Mouse (Mus musculus) right cerebral cortex, postnatal 14 days (tissue): ENCODE measurements around the gene Taf4.

Source experiments
- DNase-seq: peaks from one replicate; pipeline ENCODE4 v3.0.0; 2022

Gene Taf4

DNA sequence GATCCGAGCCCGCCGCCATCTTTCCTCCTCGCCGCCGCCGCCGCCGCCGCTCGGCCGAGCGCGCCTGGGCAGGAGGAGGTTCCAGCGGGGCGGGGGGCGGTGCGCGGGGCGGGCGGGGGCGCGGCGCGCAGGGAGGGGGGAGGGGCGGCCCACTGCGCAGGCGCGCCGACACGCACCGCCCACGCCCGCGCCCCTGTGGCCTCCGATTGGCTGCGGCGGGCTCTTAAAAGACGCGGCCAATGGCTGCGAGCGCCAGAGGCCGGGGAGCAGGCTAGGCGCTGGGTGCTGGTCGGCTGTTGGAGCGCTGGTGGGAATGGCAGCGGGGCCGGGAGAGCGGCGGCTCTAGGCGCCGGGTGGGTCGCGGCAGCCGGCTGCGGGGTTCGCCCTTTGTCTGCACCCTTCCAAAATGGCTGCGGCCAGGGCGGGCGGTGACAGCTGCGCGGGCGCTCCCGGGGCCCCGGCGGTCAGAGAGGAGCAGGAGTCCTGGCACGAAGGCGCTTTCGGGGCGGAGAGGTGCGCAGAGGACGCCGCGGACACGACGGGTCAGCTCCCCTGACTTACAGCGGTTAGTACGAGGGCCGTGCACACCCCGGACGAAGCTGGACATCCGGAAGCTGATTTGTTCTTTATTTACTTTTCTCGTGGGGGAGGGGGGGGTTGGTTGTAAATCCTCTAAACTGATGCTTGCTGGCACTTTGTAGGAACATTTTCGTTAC is at the start of gene Taf4:
TSS of gene Taf4 (minus strand) at position 19 of the 716 bp plus-strand sequence.
- peak; percentile 91 for DNase-seq

DNA sequence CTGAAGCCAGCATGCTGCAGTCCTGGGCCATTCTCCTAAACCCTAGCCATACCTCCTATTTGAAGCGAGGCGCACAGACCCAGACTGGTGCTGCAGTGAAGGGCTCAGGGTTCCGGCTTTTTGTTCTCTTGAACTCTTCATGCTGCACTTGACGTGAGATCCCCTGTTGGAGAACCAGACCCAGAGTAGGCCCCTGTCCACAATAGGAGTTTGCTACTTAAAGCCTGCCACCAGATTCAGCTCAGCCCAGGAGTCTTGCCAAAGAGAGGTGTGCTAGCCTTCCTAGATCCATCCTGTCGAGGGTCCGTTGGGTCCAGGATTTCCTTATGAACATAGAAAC is 49.4 kb upstream of the Taf4 start:
- DNase-seq, result no peak

GRCm38 (mm10) chr2:180025135-180025860 is 48.9 kb upstream of the Taf4 start:
- DNase-seq, result peak; percentile 50

DNA sequence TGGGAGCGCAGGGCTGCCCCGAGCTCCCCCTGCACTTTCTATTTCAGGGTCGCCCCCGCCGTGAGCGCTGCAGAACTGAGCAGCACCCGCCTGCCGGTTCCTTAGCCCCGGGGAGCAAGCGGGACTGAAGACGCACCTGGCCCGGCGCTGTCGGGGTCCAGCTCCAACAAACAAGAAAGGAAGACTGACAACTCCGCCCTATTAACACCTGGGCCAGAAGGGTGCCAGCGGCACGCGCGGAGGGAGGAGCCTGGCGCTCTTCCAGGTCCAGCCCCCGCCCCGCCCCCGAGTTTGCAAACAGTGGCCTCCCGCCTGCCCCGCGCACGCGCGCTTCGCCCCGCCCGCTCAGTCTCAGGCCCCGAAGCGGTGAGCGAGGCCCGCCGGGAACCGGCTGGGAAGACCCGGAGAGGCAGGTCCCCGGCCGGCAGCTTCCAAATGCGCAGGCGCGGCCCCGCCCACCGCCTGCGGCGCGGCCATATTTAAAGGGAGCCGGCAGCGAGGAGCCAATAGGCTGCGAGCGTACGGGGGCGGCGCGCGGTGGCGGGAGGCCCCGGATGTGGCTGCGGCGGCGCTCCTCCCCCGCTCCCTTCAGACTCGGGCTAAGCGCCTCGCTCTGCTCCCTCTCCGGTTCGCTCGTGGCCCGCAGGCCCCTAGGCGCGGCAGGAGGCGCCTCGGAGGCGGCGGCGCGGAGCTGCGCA is 48.1 kb upstream of the Taf4 start, which contains the start of gene Lsm14b:
TSS of gene Lsm14b (plus strand) at position 587 of the 698 bp plus-strand sequence.
- peak; percentile 97 for DNase-seq

DNA sequence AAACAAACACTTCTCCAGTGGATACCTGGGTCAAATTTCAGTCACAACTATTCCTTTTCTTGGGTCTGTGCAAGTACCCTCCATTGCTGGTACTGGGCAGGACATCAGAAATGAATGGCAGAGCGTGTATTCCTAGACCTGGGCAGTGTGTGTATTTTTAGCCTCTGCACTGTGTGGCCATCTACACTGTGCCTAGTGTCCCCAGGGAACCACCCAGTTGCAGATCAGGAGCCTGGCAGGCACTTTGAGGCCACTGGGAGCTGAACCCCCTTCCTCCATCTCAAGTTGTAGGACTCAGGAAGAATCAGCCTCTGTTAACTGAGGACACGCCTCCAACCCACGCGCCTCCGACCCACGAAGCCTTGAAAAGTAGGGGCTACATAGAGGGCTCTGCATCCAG is 46.3 kb upstream of the Taf4 start:
- no peak for DNase-seq

DNA sequence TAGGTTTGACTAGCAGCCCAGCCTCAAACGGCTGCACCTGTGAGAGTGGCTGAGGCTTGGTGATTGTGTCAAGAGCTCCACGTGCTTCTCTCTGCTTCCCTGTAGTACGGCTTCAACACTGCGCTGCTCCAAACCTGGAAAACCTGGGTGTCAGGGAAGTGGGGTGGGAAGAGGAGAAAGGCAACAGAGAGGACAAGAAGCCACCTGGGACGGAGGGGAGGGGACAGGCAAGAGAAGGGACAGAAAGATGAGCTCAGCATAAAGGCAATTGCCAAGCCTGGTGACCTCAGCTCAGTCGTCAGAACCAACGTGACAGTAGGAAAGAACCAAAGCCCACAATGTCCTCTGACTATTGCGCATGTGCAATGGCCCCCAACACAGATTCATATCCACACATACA is 44.5 kb upstream of the Taf4 start:
- no peak for DNase-seq

- DNase-seq, result no peak
Measured at GRCm38 (mm10) chr2:180020091-180020661, 43.7 kb upstream of the Taf4 start.

- DNase-seq, result no peak
Measured at GRCm38 (mm10) chr2:180018573-180018972, 42.1 kb upstream of the Taf4 start.

DNA sequence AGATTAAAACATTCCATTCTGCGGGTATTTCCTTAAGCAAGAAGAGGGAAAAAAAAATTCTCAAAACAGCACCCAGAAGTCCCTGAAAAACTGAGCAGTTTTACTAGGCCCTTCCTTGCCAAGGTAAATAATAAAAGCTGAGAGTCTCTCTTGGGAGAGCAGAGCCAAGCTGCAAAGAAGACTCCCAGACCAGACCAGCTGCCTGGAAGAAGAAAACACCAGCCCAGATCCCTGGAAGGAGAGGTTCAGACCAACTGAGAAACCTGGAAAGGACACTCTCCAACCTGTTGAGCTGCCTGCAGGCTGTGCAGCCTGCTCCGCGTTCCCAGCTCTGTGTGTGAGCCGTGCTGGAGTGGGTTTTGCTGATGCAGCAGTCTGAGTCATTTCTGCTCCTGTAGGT is 41.2 kb upstream of the Taf4 start:
- no peak for DNase-seq

GRCm38 (mm10) chr2:180013686-180014085 is 37.2 kb upstream of the Taf4 start:
- DNase-seq, result no peak

DNA sequence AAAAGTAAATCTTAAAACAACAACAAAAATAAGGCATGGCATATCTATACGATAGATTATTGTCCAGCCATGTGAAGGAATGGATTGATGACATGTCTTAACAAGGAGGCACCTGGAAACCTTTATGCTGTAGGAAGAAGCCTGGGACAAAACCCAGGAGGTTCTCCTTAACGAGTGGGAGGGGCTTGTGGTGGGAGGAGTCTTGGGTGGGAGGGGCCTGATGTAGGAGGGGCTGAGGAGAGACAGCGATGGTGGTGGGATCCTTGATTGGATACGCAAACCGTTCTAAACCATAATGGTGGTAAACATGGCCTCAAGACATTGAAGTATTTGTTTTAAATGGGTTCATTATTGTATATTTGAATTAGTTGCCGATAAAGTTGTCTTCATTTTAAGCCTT is 34.9 kb upstream of the Taf4 start:
- no peak for DNase-seq

GRCm38 (mm10) chr2:180010686-180011085 is 34.2 kb upstream of the Taf4 start:
- DNase-seq, result no peak

GRCm38 (mm10) chr2:180006352-180007017 is 30.0 kb upstream of the Taf4 start:
- DNase-seq, result no peak

DNA sequence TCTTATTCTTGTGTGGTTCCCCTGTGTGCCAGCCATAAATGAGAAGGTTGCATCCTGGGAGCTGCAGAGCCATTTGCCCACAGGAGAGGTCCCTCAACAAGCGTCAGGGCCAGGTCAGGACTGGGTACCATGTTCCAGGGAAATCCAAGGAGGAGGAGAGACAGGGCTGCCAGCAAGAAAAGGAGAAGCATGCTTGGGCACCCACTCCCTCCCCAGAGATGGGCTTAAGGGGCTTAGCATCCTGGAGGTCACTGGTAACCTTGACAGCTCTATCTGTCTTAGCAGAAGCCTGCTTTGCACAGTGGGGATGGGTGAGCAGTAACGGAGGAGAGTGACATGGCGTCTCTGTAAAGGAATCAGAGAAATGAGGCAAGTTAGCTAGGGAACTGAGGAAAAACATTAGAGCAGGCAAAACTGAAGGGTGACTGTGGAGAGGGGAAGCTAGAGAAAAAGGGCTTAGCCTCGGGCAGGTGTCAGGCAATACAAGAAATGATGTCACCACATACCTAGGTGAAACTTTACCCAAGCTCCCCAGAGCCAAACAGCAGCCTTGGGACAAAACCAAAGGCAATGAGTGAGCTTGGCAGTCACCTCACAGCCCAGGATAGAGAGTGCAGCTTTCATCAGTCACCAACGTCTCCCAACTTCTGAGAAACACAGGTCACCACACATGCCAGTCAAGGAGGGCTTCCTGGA is 29.4 kb upstream of the Taf4 start:
- no peak for DNase-seq

GRCm38 (mm10) chr2:180001635-180002034 is 25.2 kb upstream of the Taf4 start:
- no peak for DNase-seq

- no peak for DNase-seq
Measured at GRCm38 (mm10) chr2:179998431-179998830, 22.0 kb upstream of the Taf4 start.

GRCm38 (mm10) chr2:179993071-179993470 is 16.6 kb upstream of the Taf4 start:
- no peak for DNase-seq

- DNase-seq, result no peak
Measured at GRCm38 (mm10) chr2:179989098-179989497, 12.7 kb upstream of the Taf4 start.

DNA sequence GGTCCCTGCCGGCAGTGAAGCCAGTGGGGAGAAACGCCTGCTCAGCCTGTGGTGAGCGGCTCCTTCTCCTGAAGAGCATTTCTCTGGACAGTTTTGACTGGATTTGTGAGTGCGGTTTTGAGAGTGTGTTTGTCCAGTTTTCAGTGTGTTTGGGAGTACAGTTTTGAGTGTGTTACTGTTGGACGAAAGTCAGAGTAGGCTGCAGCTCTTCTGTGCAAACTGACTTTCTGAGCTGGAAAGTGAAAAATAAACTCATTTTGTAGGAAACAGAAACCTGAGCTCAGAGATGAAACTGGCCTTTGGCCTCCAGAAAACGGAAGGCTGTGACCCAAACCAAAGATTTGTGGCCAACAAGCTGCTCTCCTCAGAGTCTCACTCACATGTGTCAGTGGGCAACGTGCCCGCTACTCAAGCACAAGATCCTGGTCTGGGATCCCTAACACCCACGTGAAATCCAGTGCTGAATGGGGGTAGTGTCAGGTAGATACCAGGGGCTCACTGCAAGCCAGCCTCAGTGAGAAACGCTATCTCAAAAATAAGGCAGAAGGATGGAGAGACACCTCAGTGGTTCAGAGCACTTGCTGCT is 10.1 kb upstream of the Taf4 start:
- no peak for DNase-seq

GRCm38 (mm10) chr2:179985695-179986094 is 9.2 kb upstream of the Taf4 start:
- DNase-seq, result no peak

GRCm38 (mm10) chr2:179984830-179985229 is 8.4 kb upstream of the Taf4 start:
- no peak for DNase-seq

- DNase-seq, result no peak
Measured at GRCm38 (mm10) chr2:179982715-179983114, 6.3 kb upstream of the Taf4 start.
